Mouse (Mus musculus) embryonic facial prominence, embryonic 14.5 days (tissue): ENCODE measurements around the gene Phkg2. TPM values are rescaled to one million over a fixed set of nuclear protein-coding genes. Genes with fewer than 3 reads are reported as not detected.

Source experiments
- ATAC-seq: fragments of 200-750 bp; cut with Nextera tagmentation; 2 replicates; pipeline ENCODE4 v1.8.0; 2017; ENCODE audit warnings: low read depth, moderate number of reproducible peaks, moderate TSS enrichment
- DNase-seq: peaks from one replicate; pipeline ENCODE4 v3.0.0-alpha.2; 2015; ENCODE audit warnings: low spot score
- H3K27ac ChIP-seq: fragments of 300-500 bp; sonication (generic); replicated peaks from 2 replicates; pipeline ENCODE4 v1.5.1; 2014; ENCODE audit warnings: low read depth, mild to moderate bottlenecking, low read length, moderate library complexity
- H3K27me3 ChIP-seq: fragments of 300-500 bp; sonication (generic); replicated peaks from 2 replicates; pipeline ENCODE4 v1.6.1; 2014; ENCODE audit warnings: low read length; ENCODE audit not compliant: control insufficient read depth, insufficient read depth
- H3K36me3 ChIP-seq: fragments of 300-500 bp; sonication (generic); 2 replicates; pipeline ENCODE4 v1.6.1; 2014; ENCODE audit warnings: low read length, mixed read lengths; ENCODE audit not compliant: control insufficient read depth, insufficient read depth
- H3K4me1 ChIP-seq: fragments of 300-500 bp; sonication (generic); 2 replicates; pipeline ENCODE4 v1.6.1; 2014; ENCODE audit warnings: antibody characterized with exemption, low read length; ENCODE audit not compliant: control insufficient read depth, insufficient read depth
- H3K4me2 ChIP-seq: fragments of 300-500 bp; sonication (generic); 2 replicates; pipeline ENCODE4 v1.6.1; 2014; ENCODE audit warnings: low read depth, mild to moderate bottlenecking, low read length, moderate library complexity, mixed read lengths
- H3K4me3 ChIP-seq: fragments of 300-500 bp; sonication (generic); 2 replicates; pipeline ENCODE4 v1.5.1; 2014; ENCODE audit warnings: low read depth, mild to moderate bottlenecking, low read length
- H3K9ac ChIP-seq: fragments of 300-500 bp; sonication (generic); 2 replicates; pipeline ENCODE4 v1.6.1; 2014; ENCODE audit warnings: low read depth, mild to moderate bottlenecking, low read length, moderate library complexity, mixed read lengths
- H3K9me3 ChIP-seq: fragments of 300-500 bp; sonication (generic); 2 replicates; pipeline ENCODE4 v1.6.1; 2016; ENCODE audit warnings: low read length; ENCODE audit not compliant: control insufficient read depth
- WGBS: fragments of 180-500 bp; shearing (Covaris S2); extraction: QIAGEN DNeasy Blood & Tissue Kit; methylation state at CpG from one replicate; pipeline ENCODE4 v1.1.7; 2014; 5-methylcytosine and 5-hydroxymethylcytosine counted together
- polyA plus RNA-seq: library from polyadenylated mRNA; unstranded; fragments of >200 nt; fragmentation: Nextera tagmentation; extraction: Ambion mirVana; gene quantifications from 2 replicates; pipeline ENCODE4 v1.2.1, GENCODE M21; 2014

The Phkg2 gene
- 35.2 TPM in 2 replicates for polyA plus RNA-seq

- Histone ChIP-seq H3K27ac (peak within 1 kb of the TSS; percentile 78), H3K9ac (peak within 1 kb of the TSS; percentile 80), H3K9me3 (no peaks in the 10 kb centered on the region), H3K4me2 (peak within 1 kb of the TSS; percentile 72), H3K4me1 (peaks cover 10% of the 10 kb centered on the region), H3K27me3 (no peaks in the 10 kb centered on the region), H3K36me3 (peaks cover 28% of the 10 kb centered on the region), H3K4me3 (peak within 1 kb of the TSS; percentile 70)
- ATAC-seq (peak; percentile 99), DNase-seq (peak; percentile 99)
- WGBS: under 1% methylated on average over 17 of the region's 17 CpGs
Observed at GRCm38 (mm10) chr7:127572895-127573471, at the start of gene Phkg2. Gene Phkg2, plus strand, starts transcription at chr7:127573340.

GRCm38 (mm10) chr7:127541671-127542070 is 31.5 kb upstream of the Phkg2 start:
- DNase-seq: no peak
- Histone ChIP-seq H3K4me3 (no peak overlapping the region), H3K9me3 (no peaks in the 10 kb centered on the region), H3K36me3 (peaks cover 97% of the 10 kb centered on the region), H3K4me1 (no peaks in the 10 kb centered on the region), H3K4me2 (no peak overlapping the region), H3K27ac (no peak overlapping the region), H3K27me3 (no peaks in the 10 kb centered on the region), H3K9ac (no peak overlapping the region)
- WGBS: 98% methylated on average over 3 of the region's 3 CpGs
- ATAC-seq: no peak

GRCm38 (mm10) chr7:127549116-127549835 is 23.9 kb upstream of the Phkg2 start:
- Histone ChIP-seq H3K27ac (no peak overlapping the region), H3K4me3 (no peak overlapping the region), H3K27me3 (no peaks in the 10 kb centered on the region), H3K36me3 (peaks cover 91% of the 10 kb centered on the region), H3K9me3 (no peaks in the 10 kb centered on the region), H3K9ac (no peak overlapping the region), H3K4me1 (no peaks in the 10 kb centered on the region), H3K4me2 (no peak overlapping the region)
- DNase-seq (no peak), ATAC-seq (no peak)
- WGBS: 88% methylated on average over 15 of the region's 15 CpGs

GRCm38 (mm10) chr7:127551558-127551957 is 21.6 kb upstream of the Phkg2 start:
- H3K27ac ChIP-seq: no peak overlapping the region
- no peak overlapping the region for H3K9ac ChIP-seq
- no peaks in the 10 kb centered on the region for H3K9me3 ChIP-seq
- 93% methylated on average over 8 of the region's 8 CpGs for WGBS
- no peak overlapping the region for H3K4me3 ChIP-seq
- ATAC-seq (no peak), DNase-seq (no peak)
- no peaks in the 10 kb centered on the region for H3K4me1 ChIP-seq
- H3K27me3 ChIP-seq: no peaks in the 10 kb centered on the region
- H3K36me3 ChIP-seq: peaks cover 91% of the 10 kb centered on the region
- no peak overlapping the region for H3K4me2 ChIP-seq

- 93% methylated on average over 11 of the region's 11 CpGs for WGBS
Observed at GRCm38 (mm10) chr7:127560580-127560979, 12.6 kb upstream of the Phkg2 start.

GRCm38 (mm10) chr7:127561340-127561858 is 11.7 kb upstream of the Phkg2 start, which contains the start of gene Tmem265:
Gene Tmem265, plus strand, starts transcription at chr7:127561390.
- Histone ChIP-seq H3K36me3 (peaks cover 74% of the 10 kb centered on the region), H3K4me1 (no peaks in the 10 kb centered on the region), H3K4me2 (no peak within 1 kb of the TSS), H3K27ac (no peak within 1 kb of the TSS), H3K9me3 (no peaks in the 10 kb centered on the region), H3K9ac (no peak within 1 kb of the TSS), H3K27me3 (no peaks in the 10 kb centered on the region), H3K4me3 (no peak within 1 kb of the TSS)
- peak; percentile 38 for DNase-seq
- WGBS: 86% methylated on average over 5 of the region's 5 CpGs
- ATAC-seq: peak; percentile 72; the same call in 1 of the 2 replicates

More at GRCm38 (mm10) chr7:127560580-127560979, 12.6 kb upstream of the Phkg2 start:
- H3K27me3 ChIP-seq: no peaks in the 10 kb centered on the region
- no peaks in the 10 kb centered on the region for H3K4me1 ChIP-seq
- no peak overlapping the region for H3K4me2 ChIP-seq
- no peak for ATAC-seq
- DNase-seq: no peak
- H3K9ac ChIP-seq: no peak overlapping the region
- no peak overlapping the region for H3K4me3 ChIP-seq
- no peak overlapping the region for H3K27ac ChIP-seq
- H3K9me3 ChIP-seq: no peaks in the 10 kb centered on the region
- H3K36me3 ChIP-seq: peaks cover 74% of the 10 kb centered on the region

GRCm38 (mm10) chr7:127564381-127565150 is 8.6 kb upstream of the Phkg2 start:
- Histone ChIP-seq H3K4me3 (no peak overlapping the region), H3K4me1 (no peaks in the 10 kb centered on the region), H3K9ac (no peak overlapping the region), H3K36me3 (peaks cover 56% of the 10 kb centered on the region), H3K4me2 (no peak overlapping the region), H3K27me3 (no peaks in the 10 kb centered on the region), H3K9me3 (no peaks in the 10 kb centered on the region), H3K27ac (no peak overlapping the region)
- DNase-seq: peak; percentile 63
- ATAC-seq: no peak
- WGBS: 74% methylated on average over 6 of the region's 6 CpGs

GRCm38 (mm10) chr7:127573503-127574008 is 416 bp downstream of the Phkg2 start:
- no peaks in the 10 kb centered on the region for H3K9me3 ChIP-seq
- peaks cover 34% of the 10 kb centered on the region for H3K36me3 ChIP-seq
- DNase-seq (peak; percentile 7), ATAC-seq (peak; percentile 69)
- H3K27me3 ChIP-seq: no peaks in the 10 kb centered on the region
- H3K4me3 ChIP-seq: peak overlapping the region; percentile 70
- peaks cover 10% of the 10 kb centered on the region for H3K4me1 ChIP-seq
- H3K4me2 ChIP-seq: peak overlapping the region; percentile 72
- H3K9ac ChIP-seq: peak overlapping the region; percentile 80
- whole genome bisulfite sequencing: 1% methylated on average over 24 of the region's 28 CpGs
- H3K27ac ChIP-seq: peak overlapping the region; percentile 45
